Mouse (Mus musculus) ovary, postnatal 14 days (tissue): ENCODE measurements around the gene Rab11a.
"Not testable (repeated sequence)": the region's sequence is repeated elsewhere in the genome, so short reads cannot be mapped to it uniquely, and the experiment has no call there.

Experiments
- DNase-seq: peaks from one replicate; pipeline ENCODE4 v3.0.0; 2022; ENCODE audit warnings: low spot score

Rab11a gene

GRCm38 (mm10) chr9:64742453-64742852, 4.9 kb upstream of the Rab11a start:
- no peak for DNase-seq

- DNase-seq, result no peak
Measured at GRCm38 (mm10) chr9:64739001-64739400, 1.4 kb upstream of the Rab11a start.

GRCm38 (mm10) chr9:64736639-64737405, 736 bp downstream of the Rab11a start:
- DNase-seq, result peak; percentile 26

- DNase-seq, result no peak
Measured at GRCm38 (mm10) chr9:64736076-64736638, 1.4 kb downstream of the Rab11a start.

GRCm38 (mm10) chr9:64734992-64735391, 2.6 kb downstream of the Rab11a start:
- DNase-seq, result not testable (repeated sequence)

GRCm38 (mm10) chr9:64734166-64734565, 3.4 kb downstream of the Rab11a start:
- DNase-seq, result no peak

- DNase-seq, result no peak
Measured at GRCm38 (mm10) chr9:64731029-64731560, 6.5 kb downstream of the Rab11a start.

GRCm38 (mm10) chr9:64726454-64726853, 11.1 kb downstream of the Rab11a start:
- no peak for DNase-seq

GRCm38 (mm10) chr9:64719526-64720163, 17.9 kb downstream of the Rab11a start:
- no peak for DNase-seq

GRCm38 (mm10) chr9:64710291-64710690, 27.3 kb downstream of the Rab11a start:
- DNase-seq, result not testable (repeated sequence)

GRCm38 (mm10) chr9:64704073-64704840, 33.3 kb downstream of the Rab11a start:
- no peak for DNase-seq

GRCm38 (mm10) chr9:64703420-64703965, 34.1 kb downstream of the Rab11a start:
- no peak for DNase-seq

GRCm38 (mm10) chr9:64702937-64703336, 34.6 kb downstream of the Rab11a start:
- DNase-seq, result no peak

- no peak for DNase-seq
Measured at GRCm38 (mm10) chr9:64702391-64702790, 35.2 kb downstream of the Rab11a start.

- no peak for DNase-seq
Measured at GRCm38 (mm10) chr9:64701651-64702050, 35.9 kb downstream of the Rab11a start.

- no peak for DNase-seq
Measured at GRCm38 (mm10) chr9:64700451-64701311, 36.9 kb downstream of the Rab11a start.

GRCm38 (mm10) chr9:64698586-64698985, 39.0 kb downstream of the Rab11a start:
- DNase-seq, result no peak

GRCm38 (mm10) chr9:64697677-64698076, 39.9 kb downstream of the Rab11a start:
- DNase-seq, result no peak

GRCm38 (mm10) chr9:64697006-64697405, 40.6 kb downstream of the Rab11a start:
- DNase-seq, result no peak

- DNase-seq, result no peak
Measured at GRCm38 (mm10) chr9:64696404-64696803, 41.2 kb downstream of the Rab11a start.

- no peak for DNase-seq
Measured at GRCm38 (mm10) chr9:64695266-64695665, 42.3 kb downstream of the Rab11a start.
